Mouse (Mus musculus): ENCODE results near the gene Alb. TPM values are rescaled to one million over a fixed set of nuclear protein-coding genes. Genes with fewer than 3 reads are reported as not detected.

Alb gene
- total RNA-seq (2014; rRNA removed) (not detected in 2 replicates), polyA plus RNA-seq (2015; fragmentation: Nextera tagmentation; extraction: Ambion mirVana) (not detected in 2 replicates)

DNA sequence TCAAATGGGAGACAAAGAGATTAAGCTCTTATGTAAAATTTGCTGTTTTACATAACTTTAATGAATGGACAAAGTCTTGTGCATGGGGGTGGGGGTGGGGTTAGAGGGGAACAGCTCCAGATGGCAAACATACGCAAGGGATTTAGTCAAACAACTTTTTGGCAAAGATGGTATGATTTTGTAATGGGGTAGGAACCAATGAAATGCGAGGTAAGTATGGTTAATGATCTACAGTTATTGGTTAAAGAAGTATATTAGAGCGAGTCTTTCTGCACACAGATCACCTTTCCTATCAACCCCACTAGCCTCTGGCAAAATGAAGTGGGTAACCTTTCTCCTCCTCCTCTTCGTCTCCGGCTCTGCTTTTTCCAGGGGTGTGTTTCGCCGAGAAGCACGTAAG lies at the start of gene Alb:
Alb (plus strand) TSS at position 279 of the 400 bp plus-strand sequence.
- DNase-seq (no peak), ATAC-seq (no peak)
- no peak within 1 kb of the TSS for H3K4me2 ChIP-seq (ENCODE audit: low read depth)
- no peaks in the 10 kb centered on the region for H3K4me1 ChIP-seq (ENCODE audit: insufficient read depth)
- H3K9me3 ChIP-seq (ENCODE audit: low read length): no peaks in the 10 kb centered on the region
- H3K36me3 ChIP-seq (ENCODE audit: insufficient read depth): no peaks in the 10 kb centered on the region
- H3K27ac ChIP-seq (ENCODE audit: low read depth, low read length): no peak within 1 kb of the TSS
- WGBS: 90% methylated on average over 8 of the region's 8 CpGs
- H3K27me3 ChIP-seq (ENCODE audit: insufficient read depth, low read length): no peaks in the 10 kb centered on the region
- TF ChIP-seq CTCF (IDR thresholded peaks at IDR 0.05; ENCODE audit: low read depth): no peak
- no peak within 1 kb of the TSS for H3K4me3 ChIP-seq (ENCODE audit: low read depth, low read length)
- no peak within 1 kb of the TSS for H3K9ac ChIP-seq

DNA sequence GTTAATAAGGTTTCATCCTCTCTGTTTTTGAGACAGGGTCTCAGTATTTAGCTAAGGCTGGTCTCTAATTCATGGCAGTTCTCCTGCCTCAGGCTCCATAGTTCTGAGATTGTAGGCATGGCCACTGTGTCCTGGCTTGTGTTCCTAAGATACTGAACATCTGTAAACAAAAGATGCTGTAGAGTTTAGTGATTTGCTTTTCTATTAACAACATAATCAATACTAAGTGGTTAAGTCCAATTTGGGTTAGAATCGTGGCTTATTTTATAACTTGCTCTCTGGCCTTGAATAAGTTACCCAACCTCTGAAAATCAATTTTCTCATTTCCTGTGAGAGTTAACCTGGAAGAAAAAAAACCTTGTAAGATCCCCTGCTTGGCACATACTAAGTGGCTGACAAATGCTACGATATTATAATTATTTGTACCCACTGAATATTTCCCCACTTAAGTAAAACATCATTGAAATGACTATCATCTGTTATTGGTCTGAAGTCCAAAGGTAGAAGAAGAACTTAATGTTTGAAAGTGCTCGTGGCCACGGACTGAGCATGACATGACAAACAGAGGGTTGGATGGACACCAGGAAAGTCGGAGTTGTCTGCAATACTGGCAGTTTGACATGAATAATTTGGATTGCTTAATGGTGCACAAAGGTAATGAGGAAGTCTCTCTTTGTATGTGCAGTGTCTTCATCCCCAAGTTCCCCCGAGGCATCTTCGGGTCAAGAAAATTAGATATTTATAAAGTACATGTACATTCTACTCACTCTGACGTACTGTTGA lies 46.4 kb upstream of the Alb start:
- Histone ChIP-seq H3K9ac (no peak overlapping the region), H3K4me3 (ENCODE audit: low read depth, low read length) (no peak overlapping the region), H3K36me3 (ENCODE audit: insufficient read depth) (no peaks in the 10 kb centered on the region), H3K9me3 (ENCODE audit: low read length) (no peaks in the 10 kb centered on the region), H3K4me1 (ENCODE audit: insufficient read depth) (no peaks in the 10 kb centered on the region), H3K4me2 (ENCODE audit: low read depth) (no peak overlapping the region), H3K27ac (ENCODE audit: low read depth, low read length) (no peak overlapping the region), H3K27me3 (ENCODE audit: insufficient read depth, low read length) (no peaks in the 10 kb centered on the region)
- no peak for TF ChIP-seq CTCF (IDR thresholded peaks at IDR 0.05; ENCODE audit: low read depth)
- WGBS: 72% methylated on average over 8 of the region's 8 CpGs
- DNase-seq: no peak
- ATAC-seq: no peak

DNA sequence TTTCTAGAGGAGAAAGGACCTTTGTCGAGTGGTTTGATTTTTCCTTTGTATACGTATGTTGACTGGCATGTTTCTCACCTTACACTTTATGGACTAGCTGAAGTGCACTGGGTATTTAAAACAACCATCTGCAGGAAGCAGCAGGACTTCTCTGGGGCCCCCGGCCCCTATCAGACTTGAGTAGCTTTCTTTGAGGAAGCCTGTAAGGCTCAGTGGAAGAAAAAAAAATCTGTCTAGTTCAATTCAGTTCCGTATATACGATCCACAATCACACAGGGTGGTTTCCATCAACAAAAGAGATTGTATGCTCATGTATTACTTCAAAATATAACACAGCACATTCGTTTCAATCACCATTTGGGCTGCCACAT lies 45.8 kb upstream of the Alb start:
- WGBS: 56% methylated on average over 6 of the region's 6 CpGs
- no peaks in the 10 kb centered on the region for H3K36me3 ChIP-seq (ENCODE audit: insufficient read depth)
- no peak overlapping the region for H3K27ac ChIP-seq (ENCODE audit: low read depth, low read length)
- H3K9ac ChIP-seq: no peak overlapping the region
- DNase-seq: no peak
- no peak overlapping the region for H3K4me3 ChIP-seq (ENCODE audit: low read depth, low read length)
- no peak for TF ChIP-seq CTCF (IDR thresholded peaks at IDR 0.05; ENCODE audit: low read depth)
- no peaks in the 10 kb centered on the region for H3K27me3 ChIP-seq (ENCODE audit: insufficient read depth, low read length)
- no peaks in the 10 kb centered on the region for H3K9me3 ChIP-seq (ENCODE audit: low read length)
- no peak for ATAC-seq
- no peak overlapping the region for H3K4me2 ChIP-seq (ENCODE audit: low read depth)
- H3K4me1 ChIP-seq (ENCODE audit: insufficient read depth): no peaks in the 10 kb centered on the region

DNA sequence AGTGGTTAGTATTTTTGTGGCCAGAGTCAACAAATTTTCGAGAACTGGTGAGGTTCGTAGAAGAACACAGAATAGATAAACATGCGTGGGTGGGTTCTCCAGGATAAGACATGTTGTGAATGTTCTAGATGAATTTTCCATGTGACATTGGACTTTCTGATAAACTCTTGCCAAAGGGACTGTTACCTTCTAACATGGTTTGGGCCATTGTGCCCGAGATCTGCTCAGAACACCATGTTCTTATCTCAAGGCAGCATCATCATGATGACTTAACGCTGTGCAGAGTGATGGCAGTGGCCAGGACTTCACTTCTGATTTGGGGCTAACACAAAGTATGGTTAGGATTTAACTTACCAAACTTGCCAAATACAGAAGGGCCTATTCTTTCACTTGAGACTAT lies 36.1 kb upstream of the Alb start:
- no peak for ATAC-seq
- Histone ChIP-seq H3K36me3 (ENCODE audit: insufficient read depth) (no peaks in the 10 kb centered on the region), H3K4me1 (ENCODE audit: insufficient read depth) (no peaks in the 10 kb centered on the region), H3K27ac (ENCODE audit: low read depth, low read length) (no peak overlapping the region), H3K9me3 (ENCODE audit: low read length) (no peaks in the 10 kb centered on the region), H3K27me3 (ENCODE audit: insufficient read depth, low read length) (no peaks in the 10 kb centered on the region; the same call in 1 of the 2 replicates), H3K9ac (no peak overlapping the region), H3K4me3 (ENCODE audit: low read depth, low read length) (no peak overlapping the region), H3K4me2 (ENCODE audit: low read depth) (no peak overlapping the region)
- 85% methylated on average over 5 of the region's 5 CpGs for WGBS
- no peak for DNase-seq
- no peak for TF ChIP-seq CTCF (IDR thresholded peaks at IDR 0.05; ENCODE audit: low read depth)

DNA sequence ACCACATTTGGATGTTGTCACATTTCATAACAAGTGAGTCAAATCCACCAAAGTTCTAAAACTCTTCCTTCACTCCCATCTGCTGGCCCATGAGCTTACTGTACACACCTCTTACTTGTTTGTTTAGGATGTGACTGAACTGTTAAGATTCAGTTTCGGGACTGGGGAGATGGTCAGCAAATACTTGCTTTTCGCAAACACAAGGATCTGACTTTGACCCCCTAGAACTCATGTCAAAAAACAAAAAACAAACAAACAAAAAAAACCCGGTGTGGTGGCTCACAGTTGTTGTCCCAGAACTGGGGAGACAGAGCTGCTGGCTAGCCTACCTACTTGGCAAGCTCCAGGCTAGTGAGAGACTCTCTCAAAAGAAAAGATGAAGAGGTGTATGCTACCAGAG lies 35.5 kb upstream of the Alb start:
- Histone ChIP-seq H3K9ac (no peak overlapping the region), H3K4me1 (ENCODE audit: insufficient read depth) (no peaks in the 10 kb centered on the region), H3K4me2 (ENCODE audit: low read depth) (no peak overlapping the region), H3K9me3 (ENCODE audit: low read length) (no peaks in the 10 kb centered on the region), H3K36me3 (ENCODE audit: insufficient read depth) (no peaks in the 10 kb centered on the region), H3K27me3 (ENCODE audit: insufficient read depth, low read length) (no peaks in the 10 kb centered on the region; the same call in 1 of the 2 replicates), H3K4me3 (ENCODE audit: low read depth, low read length) (no peak overlapping the region), H3K27ac (ENCODE audit: low read depth, low read length) (no peak overlapping the region)
- no peak for DNase-seq
- 86% methylated on average over 3 of the region's 3 CpGs for WGBS
- no peak for TF ChIP-seq CTCF (IDR thresholded peaks at IDR 0.05; ENCODE audit: low read depth)
- no peak for ATAC-seq

DNA sequence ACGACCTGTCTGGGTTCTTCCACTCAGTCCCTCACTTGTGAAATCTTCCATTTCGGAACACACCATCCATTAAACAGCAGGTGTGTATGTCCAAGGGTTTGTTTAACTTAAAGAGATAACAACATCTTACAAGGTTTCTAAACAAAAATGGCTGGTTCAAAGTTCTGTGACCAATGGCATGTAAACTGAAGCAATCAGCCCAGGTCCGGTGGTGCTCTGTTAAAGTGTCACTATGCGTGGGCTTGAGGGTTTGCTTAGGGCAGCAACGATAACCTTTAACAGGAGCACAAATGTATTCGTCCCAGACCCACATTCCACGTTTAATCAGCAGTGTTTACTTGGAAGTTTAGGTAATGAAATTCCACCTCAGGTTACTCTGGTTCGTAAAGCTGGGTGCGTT lies 29.6 kb upstream of the Alb start:
- H3K36me3 ChIP-seq (ENCODE audit: insufficient read depth): no peaks in the 10 kb centered on the region
- no peak overlapping the region for H3K27ac ChIP-seq (ENCODE audit: low read depth, low read length)
- TF ChIP-seq CTCF (IDR thresholded peaks at IDR 0.05; ENCODE audit: low read depth): no peak
- H3K27me3 ChIP-seq (ENCODE audit: insufficient read depth, low read length): no peaks in the 10 kb centered on the region
- H3K9me3 ChIP-seq (ENCODE audit: low read length): no peaks in the 10 kb centered on the region
- ATAC-seq: no peak
- H3K4me2 ChIP-seq (ENCODE audit: low read depth): no peak overlapping the region
- H3K4me3 ChIP-seq (ENCODE audit: low read depth, low read length): no peak overlapping the region
- WGBS: 91% methylated on average over 9 of the region's 9 CpGs
- H3K4me1 ChIP-seq (ENCODE audit: insufficient read depth): no peaks in the 10 kb centered on the region
- no peak for DNase-seq
- H3K9ac ChIP-seq: no peak overlapping the region

DNA sequence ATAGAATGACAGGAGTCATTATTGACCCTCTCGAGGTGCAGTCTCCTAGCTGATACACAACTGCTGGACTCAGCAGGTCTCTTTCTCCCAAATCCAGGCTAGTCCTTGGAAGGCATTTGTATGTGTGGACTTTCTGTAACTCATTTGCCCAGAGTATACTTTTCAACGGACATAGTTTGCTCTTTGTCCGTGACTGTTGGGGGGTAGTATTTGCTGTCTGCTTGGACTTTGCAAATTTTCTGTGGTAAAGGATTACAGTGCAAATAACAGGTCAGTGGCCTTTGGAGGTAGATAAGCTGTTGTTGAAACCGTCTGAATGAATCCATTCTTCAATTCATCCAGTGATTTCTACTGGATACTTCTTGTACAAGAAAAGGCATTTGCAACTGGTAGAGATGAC lies 21.5 kb upstream of the Alb start:
- Histone ChIP-seq H3K4me2 (ENCODE audit: low read depth) (no peak overlapping the region), H3K27ac (ENCODE audit: low read depth, low read length) (no peak overlapping the region), H3K9ac (no peak overlapping the region), H3K36me3 (ENCODE audit: insufficient read depth) (no peaks in the 10 kb centered on the region), H3K4me1 (ENCODE audit: insufficient read depth) (no peaks in the 10 kb centered on the region), H3K27me3 (ENCODE audit: insufficient read depth, low read length) (no peaks in the 10 kb centered on the region), H3K9me3 (ENCODE audit: low read length) (no peaks in the 10 kb centered on the region), H3K4me3 (ENCODE audit: low read depth, low read length) (no peak overlapping the region)
- 90% methylated on average over 4 of the region's 4 CpGs for WGBS
- no peak for TF ChIP-seq CTCF (IDR thresholded peaks at IDR 0.05; ENCODE audit: low read depth)
- ATAC-seq: no peak
- DNase-seq: no peak

Data from forebrain, postnatal 0 days (tissue).